Mouse (Mus musculus): ENCODE results near the gene Fads2.

GRCm38 (mm10) chr19:10019214-10019760 is 82.3 kb downstream of the Fads2 start:
- no peak for TF ChIP-seq GATA1 (IDR thresholded peaks at IDR 0.05; ENCODE audit: low read length)
- TF ChIP-seq TAL1 (IDR thresholded peaks at IDR 0.05; ENCODE audit: low read length): no peak
